Mouse (Mus musculus): ENCODE measurements around the gene Tank.

The Tank gene

DNA sequence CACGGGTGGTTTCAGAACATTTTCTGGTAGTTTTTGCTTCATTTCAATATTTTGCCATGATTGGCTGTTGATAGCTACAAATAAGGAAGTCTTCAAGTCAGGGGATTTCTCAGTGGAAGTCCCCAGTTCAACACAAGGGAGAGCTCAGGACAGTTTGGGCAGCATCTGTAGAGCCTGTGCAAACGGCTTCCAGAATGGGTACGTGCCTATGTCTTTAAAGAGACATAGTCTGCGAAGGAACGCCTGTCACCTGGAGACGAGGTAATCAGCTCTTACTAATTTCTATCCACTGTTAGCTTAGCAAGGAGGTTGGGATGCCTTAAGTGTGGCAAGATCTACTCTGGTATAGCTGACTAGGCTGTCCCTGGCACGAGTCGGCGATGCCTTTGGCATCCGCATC, at the start of gene Tank:
Gene Tank (plus strand): TSS at position 153 of the 400 bp plus-strand sequence.
- peak; percentile 11 for DNase-seq (ENCODE audit: low read depth, low spot score)

GRCm38 (mm10) chr2:61532326-61532725, 46.1 kb upstream of the Tank start:
- DNase-seq (ENCODE audit: low read depth, low spot score) = peak; percentile 15

- DNase-seq (ENCODE audit: low read depth, low spot score) = peak; percentile 56
Measured at GRCm38 (mm10) chr2:61533131-61533530, 45.3 kb upstream of the Tank start.

DNA sequence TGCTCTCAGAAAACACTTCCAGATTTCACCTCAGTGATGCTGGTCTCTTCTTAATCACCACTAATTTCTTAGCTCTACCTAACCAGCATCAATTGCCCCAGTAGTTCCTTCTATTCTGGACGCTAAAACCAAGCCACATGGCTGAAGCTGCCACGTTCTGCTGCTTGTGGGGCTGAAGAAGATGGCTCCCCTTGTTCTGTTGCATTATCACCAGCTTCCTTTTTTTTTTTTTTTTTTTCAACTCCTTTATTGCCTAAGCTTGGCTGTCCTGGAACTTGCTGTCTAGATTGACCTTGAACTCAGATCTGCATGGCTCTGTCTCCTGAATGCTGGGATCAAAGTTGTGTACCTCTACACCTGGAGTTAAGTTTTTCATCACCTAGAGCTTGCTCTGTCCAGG, 41.5 kb upstream of the Tank start:
- no peak for DNase-seq (ENCODE audit: low read depth, low spot score)

GRCm38 (mm10) chr2:61539378-61539777, 39.0 kb upstream of the Tank start:
- DNase-seq (ENCODE audit: low read depth, low spot score) = no peak

GRCm38 (mm10) chr2:61542426-61542825, 36.0 kb upstream of the Tank start:
- no peak for DNase-seq (ENCODE audit: low read depth, low spot score)

GRCm38 (mm10) chr2:61545666-61546065, 32.7 kb upstream of the Tank start:
- no peak for DNase-seq (ENCODE audit: low read depth, low spot score)

- DNase-seq (ENCODE audit: low read depth, low spot score) = no peak
Measured at GRCm38 (mm10) chr2:61548021-61548420, 30.4 kb upstream of the Tank start.

DNA sequence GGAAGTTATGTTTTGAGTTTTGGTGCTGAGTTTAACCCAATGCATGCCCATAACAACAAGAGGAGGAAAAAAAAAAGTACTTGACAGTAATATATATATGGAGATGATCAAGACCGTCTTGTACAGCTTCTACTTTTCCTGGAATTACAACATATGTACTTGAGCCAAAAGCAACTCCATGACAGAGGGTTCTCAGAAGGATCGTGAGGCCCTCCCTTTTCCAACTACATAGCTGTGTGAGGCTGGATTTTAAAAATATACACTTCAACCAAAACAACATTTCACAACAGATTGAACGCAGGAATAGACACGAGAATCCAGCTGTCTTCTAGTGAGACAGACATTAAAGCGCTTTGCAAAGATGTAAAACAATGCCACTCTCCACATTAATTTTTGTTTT, 26.7 kb upstream of the Tank start:
- DNase-seq (ENCODE audit: low read depth, low spot score) = no peak

GRCm38 (mm10) chr2:61555367-61555766, 23.0 kb upstream of the Tank start:
- DNase-seq (ENCODE audit: low read depth, low spot score) = no peak

- DNase-seq (ENCODE audit: low read depth, low spot score) = no peak
Measured at GRCm38 (mm10) chr2:61555825-61556224, 22.6 kb upstream of the Tank start.

- DNase-seq (ENCODE audit: low read depth, low spot score) = peak; percentile 57
Measured at GRCm38 (mm10) chr2:61556639-61557038, 21.7 kb upstream of the Tank start.

DNA sequence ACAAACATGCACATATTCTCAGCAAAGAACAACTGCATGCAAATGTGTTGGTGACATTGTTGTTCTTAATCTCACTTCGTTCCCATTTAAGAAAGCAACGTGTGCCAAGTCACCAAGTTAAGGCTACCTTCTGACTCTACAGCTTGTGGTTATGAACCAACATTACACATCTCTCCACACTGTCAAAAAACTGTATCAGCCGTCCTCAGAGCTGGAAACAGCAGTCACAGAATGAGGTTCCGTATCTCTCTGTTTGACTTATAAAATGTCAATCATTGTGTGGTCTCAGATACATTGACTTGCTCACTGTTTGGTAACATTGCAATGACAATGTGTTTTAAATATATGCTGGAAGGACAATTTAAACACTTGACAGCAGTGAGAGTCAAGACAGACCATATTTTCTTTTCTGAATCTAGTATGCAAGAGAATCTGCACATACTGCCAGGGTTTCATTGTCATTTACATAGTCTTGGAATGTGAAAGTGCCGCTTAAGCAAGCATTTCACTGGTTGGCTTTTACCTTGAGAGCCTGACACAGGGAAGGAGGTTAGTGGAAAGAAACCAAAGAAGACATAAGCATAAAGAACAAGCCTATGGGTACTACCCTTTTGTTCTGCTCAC, 20.4 kb upstream of the Tank start:
- DNase-seq (ENCODE audit: low read depth, low spot score) = no peak

DNA sequence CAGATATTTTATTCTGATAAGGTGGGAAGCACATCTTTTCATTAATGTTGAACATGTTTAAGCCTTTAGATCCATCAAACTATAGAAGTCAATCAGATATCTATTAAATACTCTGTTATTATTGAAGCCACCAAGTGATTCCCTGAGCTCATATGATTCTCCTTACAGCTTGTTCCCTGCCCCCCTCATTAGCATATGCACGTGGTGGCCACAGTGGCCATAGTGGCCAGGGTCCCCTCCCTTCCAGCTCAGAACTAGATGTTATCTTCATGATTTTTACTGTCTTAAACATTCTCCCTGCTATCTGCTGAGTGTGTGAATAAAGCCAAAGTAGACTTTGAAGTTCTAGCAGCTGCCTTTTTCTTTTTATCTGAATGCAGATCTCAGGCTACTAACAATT, 17.3 kb upstream of the Tank start:
- no peak for DNase-seq (ENCODE audit: low read depth, low spot score)

DNA sequence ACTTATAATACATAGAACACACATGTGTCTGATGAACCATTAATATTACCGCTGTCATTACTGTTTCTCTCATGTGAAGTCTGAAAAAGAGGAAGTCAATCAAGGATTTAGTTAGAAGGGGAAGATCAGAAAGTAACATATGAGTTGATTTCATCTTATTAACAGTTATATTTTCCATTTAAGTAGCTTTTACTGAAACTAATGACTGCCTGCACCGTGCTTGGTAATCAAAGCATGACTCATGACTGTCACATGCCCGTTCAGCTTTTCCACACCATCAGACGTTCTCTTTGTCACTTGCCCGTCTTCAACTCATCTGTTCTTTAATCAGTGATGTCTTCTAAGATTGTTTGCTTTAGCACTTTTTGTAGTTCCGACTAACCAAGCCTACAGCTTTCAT, 15.2 kb upstream of the Tank start:
- no peak for DNase-seq (ENCODE audit: low read depth, low spot score)

GRCm38 (mm10) chr2:61567045-61567783, 11.2 kb upstream of the Tank start:
- no peak for DNase-seq (ENCODE audit: low read depth, low spot score)

DNA sequence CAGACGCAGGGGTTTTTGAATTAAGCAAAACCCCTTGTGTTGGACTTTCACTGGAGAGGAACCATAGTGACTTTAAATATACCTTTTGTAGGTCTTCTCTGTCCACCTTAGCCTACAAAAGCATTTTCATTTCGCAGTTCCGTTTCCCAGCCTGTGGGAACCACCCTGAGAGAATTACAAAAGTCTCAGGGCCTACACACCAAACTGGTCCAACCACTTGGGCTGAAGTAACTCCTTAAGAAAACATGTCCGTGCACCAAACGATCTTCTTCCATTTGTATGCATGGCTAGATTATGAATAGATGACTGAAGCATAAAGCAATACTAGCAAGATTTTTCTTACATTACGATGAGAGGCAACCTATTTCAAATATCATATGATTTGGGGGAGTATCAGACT, 9.2 kb upstream of the Tank start:
- no peak for DNase-seq (ENCODE audit: low read depth, low spot score)

DNA sequence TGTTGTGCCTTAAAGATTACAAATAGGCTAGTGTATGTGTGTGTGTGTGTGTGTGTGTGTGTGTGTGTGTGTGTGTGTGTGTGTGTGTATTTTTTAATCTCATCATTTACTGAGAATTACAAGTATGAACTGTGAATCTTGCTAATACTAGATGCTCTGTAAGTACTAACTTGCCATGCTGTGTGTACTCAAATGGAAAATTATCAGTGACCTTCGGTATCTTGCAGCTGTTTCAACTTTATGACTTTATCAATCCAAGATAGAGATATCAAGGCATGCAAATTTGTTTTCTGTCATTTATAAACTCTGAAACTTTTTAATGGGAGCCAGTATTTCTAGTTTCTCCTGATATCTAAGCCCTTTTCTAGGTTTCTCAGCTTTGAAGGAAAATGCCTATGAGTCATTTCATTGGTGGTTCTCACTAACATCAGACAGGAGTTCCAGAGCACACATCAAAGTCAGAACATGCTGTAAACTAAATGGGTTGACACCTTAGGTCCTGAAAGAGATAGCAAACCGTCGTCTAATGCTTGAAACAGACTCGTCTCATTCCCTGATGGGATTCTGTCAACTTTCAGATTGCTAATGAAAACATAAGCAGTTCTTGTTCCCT, 6.9 kb upstream of the Tank start:
- no peak for DNase-seq (ENCODE audit: low read depth, low spot score)

GRCm38 (mm10) chr2:61576497-61576896, 1.9 kb upstream of the Tank start:
- no peak for DNase-seq (ENCODE audit: low read depth, low spot score)

- no peak for DNase-seq (ENCODE audit: low read depth, low spot score)
Measured at GRCm38 (mm10) chr2:61576928-61577695, 1.3 kb upstream of the Tank start.

- DNase-seq (ENCODE audit: low read depth, low spot score) = no peak
Measured at GRCm38 (mm10) chr2:61577696-61578062, 706 bp upstream of the Tank start.

GRCm38 (mm10) chr2:61579501-61579990, 1.2 kb downstream of the Tank start:
- no peak for DNase-seq (ENCODE audit: low read depth, low spot score)

All from skeletal muscle tissue, adult 2 months (tissue).